Mouse (Mus musculus): ENCODE results near the gene Ust. TPM values are rescaled to one million over a fixed set of nuclear protein-coding genes. Genes with fewer than 3 reads are reported as not detected.

Gene Ust
- total and polyA plus RNA-seq, 2 experiments from 2014 or later, result 8.0 to 14.8 TPM

GRCm38 (mm10) chr10:8304211-8304610 lies 214.4 kb downstream of the Ust start:
- ATAC-seq, result peak; percentile 43; the same call in 1 of the 2 replicates
- WGBS, result 56% methylated on average over 4 of the region's 4 CpGs

GRCm38 (mm10) chr10:8299166-8299565 lies 219.5 kb downstream of the Ust start:
- 76% methylated on average over 1 of the region's 1 CpGs for WGBS
- Histone ChIP-seq H3K36me3 (ENCODE audit: insufficient read depth, low read length) (no peaks in the 10 kb centered on the region), H3K4me3 (ENCODE audit: low read length) (no peak overlapping the region), H3K27me3 (ENCODE audit: insufficient read depth, low read length) (no peaks in the 10 kb centered on the region), H3K9me3 (ENCODE audit: low read length) (no peaks in the 10 kb centered on the region), H3K4me2 (ENCODE audit: low read depth, low read length) (no peak overlapping the region), H3K4me1 (ENCODE audit: insufficient read depth, low read length) (no peaks in the 10 kb centered on the region), H3K27ac (no peak overlapping the region), H3K9ac (replicated peaks; ENCODE audit: low read length) (no peak overlapping the region)
- ATAC-seq (0 out of 2 replicates have a peak, but pooled peaks have one; percentile 25), DNase-seq (ENCODE audit: low spot score) (peak; percentile 39)
- TF ChIP-seq CTCF (IDR thresholded peaks at IDR 0.05; ENCODE audit: low read depth), result no peak

More at GRCm38 (mm10) chr10:8304211-8304610, 214.4 kb downstream of the Ust start:
- Histone ChIP-seq H3K4me1 (ENCODE audit: insufficient read depth, low read length) (no peaks in the 10 kb centered on the region), H3K9ac (replicated peaks; ENCODE audit: low read length) (no peak overlapping the region), H3K36me3 (ENCODE audit: insufficient read depth, low read length) (no peaks in the 10 kb centered on the region), H3K27ac (no peak overlapping the region), H3K4me3 (ENCODE audit: low read length) (no peak overlapping the region), H3K9me3 (ENCODE audit: low read length) (no peaks in the 10 kb centered on the region), H3K27me3 (ENCODE audit: insufficient read depth, low read length) (no peaks in the 10 kb centered on the region), H3K4me2 (ENCODE audit: low read depth, low read length) (no peak overlapping the region)
- TF ChIP-seq CTCF (IDR thresholded peaks at IDR 0.05; ENCODE audit: low read depth), result no peak
- no peak for DNase-seq (ENCODE audit: low spot score)

- TF ChIP-seq CTCF (IDR thresholded peaks at IDR 0.05; ENCODE audit: low read depth), result no peak
- no peaks in the 10 kb centered on the region for H3K4me1 ChIP-seq (ENCODE audit: insufficient read depth, low read length)
- no peak overlapping the region for H3K9ac ChIP-seq (replicated peaks; ENCODE audit: low read length)
- WGBS, result 42% methylated on average over 2 of the region's 2 CpGs
- H3K4me3 ChIP-seq (ENCODE audit: low read length), result no peak overlapping the region
- no peaks in the 10 kb centered on the region for H3K9me3 ChIP-seq (ENCODE audit: low read length)
- H3K27me3 ChIP-seq (ENCODE audit: insufficient read depth, low read length), result no peaks in the 10 kb centered on the region
- ATAC-seq, result no peak
- no peaks in the 10 kb centered on the region for H3K36me3 ChIP-seq (ENCODE audit: insufficient read depth, low read length)
- no peak overlapping the region for H3K4me2 ChIP-seq (ENCODE audit: low read depth, low read length)
- no peak overlapping the region for H3K27ac ChIP-seq
- DNase-seq (ENCODE audit: low spot score), result no peak
Observed at GRCm38 (mm10) chr10:8297214-8297613, 221.4 kb downstream of the Ust start.

- Histone ChIP-seq H3K4me1 (ENCODE audit: insufficient read depth, low read length) (0 out of 2 replicates have a peak, but pooled peaks cover 3% of the 10 kb centered on the region), H3K4me3 (ENCODE audit: low read length) (no peak overlapping the region), H3K27me3 (ENCODE audit: insufficient read depth, low read length) (no peaks in the 10 kb centered on the region), H3K4me2 (ENCODE audit: low read depth, low read length) (no peak overlapping the region), H3K27ac (no peak overlapping the region), H3K36me3 (ENCODE audit: insufficient read depth, low read length) (no peaks in the 10 kb centered on the region), H3K9me3 (ENCODE audit: low read length) (no peaks in the 10 kb centered on the region), H3K9ac (replicated peaks; ENCODE audit: low read length) (no peak overlapping the region)
- ATAC-seq (no peak), DNase-seq (ENCODE audit: low spot score) (no peak)
- TF ChIP-seq CTCF (IDR thresholded peaks at IDR 0.05; ENCODE audit: low read depth), result no peak
- 51% methylated on average over 5 of the region's 5 CpGs for WGBS
Observed at GRCm38 (mm10) chr10:8290661-8291060, 228.0 kb downstream of the Ust start.

- peak; percentile 59; the same call in 1 of the 2 replicates for ATAC-seq
- no peak for TF ChIP-seq CTCF (IDR thresholded peaks at IDR 0.05; ENCODE audit: low read depth)
Observed at GRCm38 (mm10) chr10:8287350-8287791, 231.3 kb downstream of the Ust start.

GRCm38 (mm10) chr10:8283991-8284390 lies 234.6 kb downstream of the Ust start:
- 91% methylated on average over 3 of the region's 3 CpGs for WGBS
- no peak overlapping the region for H3K4me2 ChIP-seq (ENCODE audit: low read depth, low read length)
- H3K9me3 ChIP-seq (ENCODE audit: low read length), result 0 out of 2 replicates have a peak, but pooled peaks cover 2% of the 10 kb centered on the region
- no peak for TF ChIP-seq CTCF (IDR thresholded peaks at IDR 0.05; ENCODE audit: low read depth)
- 0 out of 2 replicates have a peak, but pooled peaks cover 3% of the 10 kb centered on the region for H3K4me1 ChIP-seq (ENCODE audit: insufficient read depth, low read length)
- no peak overlapping the region for H3K9ac ChIP-seq (replicated peaks; ENCODE audit: low read length)
- no peak for ATAC-seq
- no peak for DNase-seq (ENCODE audit: low spot score)
- no peak overlapping the region for H3K27ac ChIP-seq
- no peaks in the 10 kb centered on the region for H3K27me3 ChIP-seq (ENCODE audit: insufficient read depth, low read length)
- no peak overlapping the region for H3K4me3 ChIP-seq (ENCODE audit: low read length)
- no peaks in the 10 kb centered on the region for H3K36me3 ChIP-seq (ENCODE audit: insufficient read depth, low read length)

More at GRCm38 (mm10) chr10:8287350-8287791, 231.3 kb downstream of the Ust start:
- Histone ChIP-seq H3K4me3 (ENCODE audit: low read length) (no peak overlapping the region), H3K27me3 (ENCODE audit: insufficient read depth, low read length) (no peaks in the 10 kb centered on the region), H3K4me2 (ENCODE audit: low read depth, low read length) (no peak overlapping the region), H3K9ac (replicated peaks; ENCODE audit: low read length) (no peak overlapping the region), H3K4me1 (ENCODE audit: insufficient read depth, low read length) (0 out of 2 replicates have a peak, but pooled peaks cover 3% of the 10 kb centered on the region), H3K9me3 (ENCODE audit: low read length) (0 out of 2 replicates have a peak, but pooled peaks cover 2% of the 10 kb centered on the region), H3K36me3 (ENCODE audit: insufficient read depth, low read length) (no peaks in the 10 kb centered on the region), H3K27ac (no peak overlapping the region)
- 20% methylated on average over 6 of the region's 6 CpGs for WGBS
- no peak for DNase-seq (ENCODE audit: low spot score)

GRCm38 (mm10) chr10:8277094-8277493 lies 241.5 kb downstream of the Ust start:
- ATAC-seq (no peak), DNase-seq (ENCODE audit: low spot score) (no peak)
- 79% methylated on average over 5 of the region's 5 CpGs for WGBS
- Histone ChIP-seq H3K27me3 (ENCODE audit: insufficient read depth, low read length) (no peaks in the 10 kb centered on the region), H3K9ac (replicated peaks; ENCODE audit: low read length) (no peak overlapping the region), H3K4me2 (ENCODE audit: low read depth, low read length) (no peak overlapping the region), H3K27ac (no peak overlapping the region), H3K4me3 (ENCODE audit: low read length) (no peak overlapping the region), H3K4me1 (ENCODE audit: insufficient read depth, low read length) (no peaks in the 10 kb centered on the region), H3K36me3 (ENCODE audit: insufficient read depth, low read length) (no peaks in the 10 kb centered on the region), H3K9me3 (ENCODE audit: low read length) (no peaks in the 10 kb centered on the region)
- no peak for TF ChIP-seq CTCF (IDR thresholded peaks at IDR 0.05; ENCODE audit: low read depth)
